Mouse (Mus musculus) cerebellum, adult 2 months (tissue): ENCODE measurements at regions not wholly inside any gene's neighbourhood (a gene's known extent, or its start where the extent isn't known, plus 50 kb on each side); places are given as distances from the start of the nearest gene placed in this dataset.
"Not testable (repeated sequence)": the region's sequence is repeated elsewhere in the genome, so short reads cannot be mapped to it uniquely, and the experiment has no call there.

Experiments
- DNase-seq, 2 experiments: peaks; one replicate each; pipeline ENCODE4 v3.0.0; 2021
- H3K27ac ChIP-seq: fragments of 200-500 bp; 2 replicates; pipeline ENCODE4 v1.5.1; 2012; ENCODE audit warnings: low read length, control low read depth, inconsistent platforms; ENCODE audit not compliant: insufficient read depth
- H3K27me3 ChIP-seq: fragments of 200-500 bp; 2 replicates; pipeline ENCODE4 v1.6.1; 2012; ENCODE audit warnings: inconsistent platforms, mild to moderate bottlenecking, low read length, moderate library complexity; ENCODE audit not compliant: control insufficient read depth, insufficient read depth
- H3K4me1 ChIP-seq: fragments of 200-500 bp; 2 replicates; pipeline ENCODE4 v1.6.1; 2011; ENCODE audit warnings: low read length; ENCODE audit not compliant: control insufficient read depth, insufficient read depth
- H3K4me3 ChIP-seq: fragments of 200-500 bp; replicated peaks from 2 replicates; pipeline ENCODE3; 2011; ENCODE audit warnings: mild to moderate bottlenecking, low read depth, low read length, control low read depth; ENCODE audit not compliant: insufficient read depth
- CTCF ChIP-seq: fragments of 200-500 bp; IDR thresholded peaks from 2 replicates; pipeline ENCODE4 v1.5.1; 2011; ENCODE audit warnings: low read depth, mild to moderate bottlenecking, control low read depth, low read length, moderate library complexity, borderline replicate concordance; ENCODE audit not compliant: insufficient read depth
- POLR2A ChIP-seq: fragments of 200-500 bp; IDR thresholded peaks from 2 replicates; pipeline ENCODE4 v1.6.1; 2011; ENCODE audit warnings: low read length, control low read depth, borderline replicate concordance; ENCODE audit not compliant: insufficient read depth
- WGBS: fragments of 180-500 bp; shearing (Covaris S2); methylation state at CpG from one replicate; pipeline ENCODE4 v1.1.7; 2018; 5-methylcytosine and 5-hydroxymethylcytosine counted together

DNA sequence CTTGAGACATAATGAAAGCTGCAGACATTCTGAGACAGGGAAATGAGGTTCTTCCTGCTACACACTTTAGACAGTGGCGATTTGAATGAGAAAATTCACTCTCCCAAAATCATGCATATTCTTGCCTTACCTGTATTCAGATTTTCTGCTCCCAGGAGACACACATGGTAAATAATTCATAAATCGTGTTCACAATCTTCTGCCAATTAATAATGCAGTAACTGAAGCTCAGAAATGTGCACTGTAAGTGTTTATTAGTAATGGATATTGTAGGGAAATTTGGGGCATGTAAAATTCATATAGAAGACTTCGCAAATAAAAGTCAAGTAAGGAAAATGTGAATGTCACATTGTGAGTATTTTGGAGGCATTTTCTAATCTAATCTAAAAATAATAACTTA is 830.2 kb downstream of the Rab28 start:
- Histone ChIP-seq H3K27ac (no peak overlapping the region), H3K4me1 (no peaks in the 10 kb centered on the region), H3K4me3 (no peak overlapping the region), H3K27me3 (no peaks in the 10 kb centered on the region)
- DNase-seq, result no peak
- WGBS, result 74% methylated on average over 3 of the region's 3 CpGs
- no peak for TF ChIP-seq CTCF
- no peak for TF ChIP-seq POLR2A

GRCm38 (mm10) chr5:40862349-40862748 is 845.6 kb downstream of the Rab28 start:
- WGBS, result 93% methylated on average over 7 of the region's 7 CpGs
- not testable (repeated sequence) for H3K4me1 ChIP-seq, H3K27me3 ChIP-seq, DNase-seq, H3K4me3 ChIP-seq, H3K27ac ChIP-seq
